8 mouse cellular contexts compared by ENCODE assay signal in genomic region chr17:31854770-31855596, GRCm38 (mm10). TPM values are rescaled to one million over a fixed set of nuclear protein-coding genes. Genes with fewer than 3 reads are reported as not detected.
DNase-seq lines count a peak whose midpoint lies in the region; ATAC-seq and TF ChIP-seq lines count a peak whose summit lies in the region.

No protein-coding gene starts in this region.

- no peaks in the 10 kb centered on the region for H3K27me3 ChIP-seq in forebrain, embryonic 16.5 days (replicated peaks; ENCODE audit: control insufficient read depth, insufficient read depth, low read length)
- H3K27me3 ChIP-seq in liver, adult 2 months (ENCODE audit: control insufficient read depth, insufficient read depth, low read length): no peaks in the 10 kb centered on the region
- H3K27me3 ChIP-seq in myocyte (ENCODE audit: control insufficient read depth, insufficient read depth, insufficient read length): no peaks in the 10 kb centered on the region
- no peaks in the 10 kb centered on the region for H3K27me3 ChIP-seq in thymus, adult 2 months (ENCODE audit: control insufficient read depth, insufficient read depth, low read length)

- peak overlapping the region; percentile 67 for H3K4me2 ChIP-seq in forebrain, embryonic 16.5 days (ENCODE audit: low read length)
- peak overlapping the region; percentile 68 for H3K4me2 ChIP-seq in myocyte (ENCODE audit: low read depth)

- peak overlapping the region; percentile 28; the same call in 1 of the 2 replicates for H3K27ac ChIP-seq in bone marrow macrophage, adult 2 months (ENCODE audit: insufficient read depth, low read depth, low read length)
- peak overlapping the region; percentile 84 for H3K27ac ChIP-seq in forebrain, embryonic 16.5 days (ENCODE audit: low read length)
- peak overlapping the region; percentile 84 for H3K27ac ChIP-seq in liver, adult 2 months (replicated peaks; ENCODE audit: insufficient read depth, low read depth, low read length)
- H3K27ac ChIP-seq in thymus, adult 2 months (ENCODE audit: control insufficient read depth, insufficient read depth, low read length): no peak overlapping the region

- ATAC-seq in forebrain, embryonic 16.5 days: peak; percentile 35

- peak overlapping the region; percentile 94 for H3K9ac ChIP-seq in forebrain, embryonic 16.5 days (replicated peaks; ENCODE audit: low read depth, low read length)
- H3K9ac ChIP-seq in liver, adult 2 months (ENCODE audit: low read depth, low read length): peak overlapping the region; percentile 78

- H3ac ChIP-seq in myocyte (ENCODE audit: control insufficient read depth, insufficient read length): peak overlapping the region; percentile 66

- peaks cover 18% of the 10 kb centered on the region; the same call in 1 of the 2 replicates for H3K79me2 ChIP-seq in liver, adult 2 months (ENCODE audit: control insufficient read depth, insufficient read depth, low read length)
- peaks cover 40% of the 10 kb centered on the region for H3K79me2 ChIP-seq in myocyte (ENCODE audit: control insufficient read depth, insufficient read depth)

- no peak for TF ChIP-seq CTCF in bone marrow macrophage, adult 2 months (IDR thresholded peaks at IDR 0.05; ENCODE audit: low read depth, low read length)
- TF ChIP-seq CTCF in liver, adult 2 months (IDR thresholded peaks at IDR 0.05; ENCODE audit: low read depth, low read length): no peak
- TF ChIP-seq CTCF in thymus, adult 2 months (IDR thresholded peaks at IDR 0.05; ENCODE audit: borderline replicate concordance, control insufficient read depth, extremely low read depth, insufficient read depth, low read length, poor library complexity): 0 out of 2 replicates have a peak, but pooled peaks have one; percentile 27

- DNase-seq in lung, adult 18-20 months: peak; percentile 62 to 63
- no peak for DNase-seq in lung, postnatal 14 days
- DNase-seq in induced T-regulatory cell, adult 2 months (ENCODE audit: low read depth): peak; percentile 86
- DNase-seq in liver, adult 2 months (ENCODE audit: extremely low read depth, low read depth, low spot score): peak; percentile 51
- DNase-seq in thymus, adult 2 months: peak; percentile 59

- peak overlapping the region; percentile 83 for H3K4me3 ChIP-seq in bone marrow macrophage, adult 2 months (ENCODE audit: insufficient read depth, low read length)
- H3K4me3 ChIP-seq in forebrain, embryonic 16.5 days (replicated peaks; ENCODE audit: low read length): peak overlapping the region; percentile 87
- H3K4me3 ChIP-seq in liver, adult 2 months (ENCODE audit: insufficient read depth, low read depth, low read length): peak overlapping the region; percentile 68
- peak overlapping the region; percentile 76 for H3K4me3 ChIP-seq in myocyte
- peak overlapping the region; percentile 73 for H3K4me3 ChIP-seq in thymus, adult 2 months (ENCODE audit: control insufficient read depth, insufficient read depth, low read length)

- no peaks in the 10 kb centered on the region for H3K9me3 ChIP-seq in forebrain, embryonic 16.5 days (ENCODE audit: control insufficient read depth, low read length)

- WGBS in forebrain, embryonic 16.5 days: under 1% methylated on average over 64 of the region's 73 CpGs
- WGBS in liver, adult 2 months: under 1% methylated on average over 66 of the region's 73 CpGs
- WGBS in thymus, adult 2 months: under 1% methylated on average over 72 of the region's 73 CpGs

- peaks cover 2% of the 10 kb centered on the region for H3K36me3 ChIP-seq in forebrain, embryonic 16.5 days (ENCODE audit: control insufficient read depth, insufficient read depth)
- H3K36me3 ChIP-seq in liver, adult 2 months (ENCODE audit: control insufficient read depth, insufficient read depth, low read length): peaks cover 12% of the 10 kb centered on the region
- peaks cover 12% of the 10 kb centered on the region for H3K36me3 ChIP-seq in myocyte (ENCODE audit: control insufficient read depth, insufficient read depth)
- H3K36me3 ChIP-seq in thymus, adult 2 months (ENCODE audit: control insufficient read depth, insufficient read depth, low read length): peaks cover 8% of the 10 kb centered on the region

- TF ChIP-seq POLR2A in bone marrow macrophage, adult 2 months (IDR thresholded peaks at IDR 0.05; ENCODE audit: borderline replicate concordance, low read depth, low read length): no peak
- no peak for TF ChIP-seq POLR2A in liver, adult 2 months (IDR thresholded peaks at IDR 0.05; ENCODE audit: extremely low read depth, insufficient read depth, low read length)
- TF ChIP-seq POLR2A in myocyte (IDR thresholded peaks at IDR 0.05; ENCODE audit: insufficient read length, low read depth): peak; percentile 17
- TF ChIP-seq POLR2A in thymus, adult 2 months (IDR thresholded peaks at IDR 0.05; ENCODE audit: control insufficient read depth, extremely low read depth, insufficient read depth, low read length, poor library complexity): no peak

- H3K4me1 ChIP-seq in bone marrow macrophage, adult 2 months (ENCODE audit: control insufficient read depth, insufficient read depth, low read length): peaks cover 16% of the 10 kb centered on the region
- peaks cover 32% of the 10 kb centered on the region for H3K4me1 ChIP-seq in forebrain, embryonic 16.5 days (replicated peaks; ENCODE audit: control insufficient read depth, insufficient read depth, low read length)
- peaks cover 12% of the 10 kb centered on the region for H3K4me1 ChIP-seq in liver, adult 2 months (ENCODE audit: control insufficient read depth, insufficient read depth, low read length)
- H3K4me1 ChIP-seq in thymus, adult 2 months (replicated peaks; ENCODE audit: control insufficient read depth, insufficient read depth, low read length): peaks cover 40% of the 10 kb centered on the region

TF ChIP-seq in myocyte, 11 proteins besides CTCF, POLR2A, EP300 and RAD21:
- peak; percentile 60 for TF ChIP-seq POLR2AphosphoS2 (IDR thresholded peaks at IDR 0.05; ENCODE audit: insufficient read length, low read depth)
- TF ChIP-seq REST (IDR thresholded peaks at IDR 0.05; ENCODE audit: insufficient read depth, insufficient read length): no peak
- no peak for TF ChIP-seq TCF12 (IDR thresholded peaks at IDR 0.05; ENCODE audit: insufficient read depth, poor library complexity, severe bottlenecking)
- TF ChIP-seq MYOD1 (IDR thresholded peaks at IDR 0.05; ENCODE audit: control insufficient read depth in 1 of 3, insufficient read length in 2 of 3, low read depth in 2 of 3): peak in 1 of 3 experiments; percentile 64
- TF ChIP-seq MAX (IDR thresholded peaks at IDR 0.05; ENCODE audit: low read depth): no peak
- peak in 2 of 3 experiments; percentile 16 to 68 for TF ChIP-seq MYOG (IDR thresholded peaks at IDR 0.05; ENCODE audit: control insufficient read depth in 1 of 3, insufficient read depth in 1 of 3, insufficient read length in 2 of 3, low read depth in 2 of 3)
- TF ChIP-seq SRF (IDR thresholded peaks at IDR 0.05; ENCODE audit: control insufficient read depth, insufficient read length, low read depth): no peak
- TF ChIP-seq USF1 (IDR thresholded peaks at IDR 0.05; ENCODE audit: low read depth): no peak
- TF ChIP-seq TCF3 (IDR thresholded peaks at IDR 0.05; ENCODE audit: insufficient read length, low read depth): no peak
- TF ChIP-seq E2F4 (IDR thresholded peaks at IDR 0.05; ENCODE audit: insufficient read depth): no peak
- TF ChIP-seq CEBPB (IDR thresholded peaks at IDR 0.05; ENCODE audit: insufficient read depth, poor library complexity, severe bottlenecking): no peak

RNA-seq across cellular contexts. Expression of gene Sik1, which starts 0.6 kb away (rescaled TPM):
- 24.8 and 25.7 TPM in 2 replicates for polyA plus RNA-seq in bone marrow macrophage, adult 2 months (2012; ENCODE audit: insufficient read depth, insufficient read length, missing spikeins)
- 19.9 and 20.1 TPM in 2 replicates for polyA plus RNA-seq in forebrain, embryonic 16.5 days (2015; fragmentation: Nextera tagmentation; extraction: Ambion mirVana)
- 2.7 and 6.6 TPM in 2 replicates for total RNA-seq in liver, adult 2 months (2014; rRNA removed)
- polyA plus RNA-seq in liver, adult 2 months (2012; rRNA removed): 8.0 and 10.5 TPM in 2 replicates
- 37.1 TPM for polyA plus RNA-seq in myocyte (2012; fragmentation: generic; extraction: Trizol)
- polyA plus RNA-seq in thymus, adult 2 months (2012; rRNA removed): 36.8 and 42.3 TPM in 2 replicates
